Mouse (Mus musculus): ENCODE results near the gene Csnk1e. TPM values are rescaled to one million over a fixed set of nuclear protein-coding genes. Genes with fewer than 3 reads are reported as not detected.

The Csnk1e gene
- polyA plus RNA-seq, 1 experiment from 2014 or later = 100 TPM

DNA sequence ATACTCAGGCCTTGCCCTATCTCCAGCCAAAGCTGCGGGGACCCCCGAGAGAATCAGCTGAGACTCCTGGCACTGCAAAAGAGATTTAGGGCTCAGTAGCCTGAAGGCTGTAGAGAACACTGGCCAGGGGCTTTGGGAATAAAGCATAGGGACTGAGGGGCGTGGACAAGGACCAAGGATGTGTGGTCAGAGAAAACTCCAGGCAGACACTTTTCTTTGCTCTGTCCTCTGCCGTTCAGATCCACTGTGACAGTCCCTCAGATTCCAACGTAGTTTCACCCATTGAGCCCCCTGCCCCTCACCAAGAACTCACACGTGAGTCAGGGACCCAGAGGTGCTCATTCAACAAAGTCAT is 13.1 kb downstream of the Csnk1e start:
- no peaks in the 10 kb centered on the region for H3K9me3 ChIP-seq
- H3K4me3 ChIP-seq = peak overlapping the region; percentile 91
- H3K9ac ChIP-seq = peak overlapping the region; percentile 98
- peak overlapping the region; percentile 95 for H3K27ac ChIP-seq
- peak overlapping the region; percentile 86 for H3K4me2 ChIP-seq
- 8% methylated on average over 6 of the region's 6 CpGs for WGBS
- peaks cover 56% of the 10 kb centered on the region for H3K4me1 ChIP-seq
- ATAC-seq (ENCODE audit: insufficient number of reproducible peaks, insufficient read depth, low FRiP score, low TSS enrichment, low read depth) = no peak
- H3K36me3 ChIP-seq = peaks cover 17% of the 10 kb centered on the region
- H3K27me3 ChIP-seq = no peaks in the 10 kb centered on the region; the same call in 1 of the 2 replicates

DNA sequence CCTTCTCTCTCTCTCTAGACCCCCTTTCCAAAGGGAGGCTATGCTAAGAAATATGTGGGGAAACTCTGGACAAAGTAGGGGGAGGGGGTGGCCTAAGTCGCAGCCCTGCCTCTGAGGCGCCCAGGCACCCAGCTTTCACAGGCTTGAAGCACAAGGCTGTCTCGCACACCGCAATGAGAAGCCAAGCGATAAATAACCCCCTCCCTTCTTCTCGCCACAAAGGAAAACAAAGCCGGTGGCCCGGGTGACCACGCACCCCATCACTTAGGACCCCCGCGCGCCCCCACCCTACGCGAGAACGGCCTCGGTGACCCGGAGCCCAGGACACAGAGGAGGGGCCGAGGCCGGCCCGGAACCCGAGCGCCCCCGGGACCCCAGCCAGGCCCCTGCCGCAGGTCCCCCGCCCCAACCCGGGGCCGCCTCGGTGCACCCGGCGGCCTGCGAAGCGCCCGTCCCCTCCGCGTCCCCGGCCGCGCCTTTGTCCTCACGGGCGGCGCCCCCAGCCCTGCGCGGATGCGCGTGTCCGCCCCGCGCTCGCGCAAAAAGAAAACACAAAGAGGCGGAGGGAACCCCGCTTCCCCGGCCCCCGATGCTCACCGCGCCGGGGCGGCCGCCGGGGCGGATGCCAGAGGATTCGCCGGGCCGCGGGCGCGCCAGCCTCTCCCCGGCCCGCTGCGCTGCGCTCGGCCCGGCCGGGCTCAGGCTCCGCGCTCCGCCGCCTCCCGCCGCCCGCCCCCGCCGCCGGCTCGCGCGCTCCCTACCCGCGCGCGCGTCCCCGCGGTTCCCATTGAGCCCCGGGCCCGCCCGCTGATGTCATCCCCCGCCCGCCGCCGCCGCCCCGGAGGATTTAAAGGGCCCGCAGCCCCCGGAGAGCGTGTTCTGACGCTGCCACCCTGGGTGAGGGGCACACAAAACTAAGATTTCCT is 13.8 kb downstream of the Csnk1e start:
- Histone ChIP-seq H3K27me3 (no peaks in the 10 kb centered on the region; the same call in 1 of the 2 replicates), H3K4me1 (peaks cover 63% of the 10 kb centered on the region), H3K9ac (peak overlapping the region; percentile 98), H3K4me2 (peak overlapping the region; percentile 86), H3K36me3 (peaks cover 24% of the 10 kb centered on the region), H3K9me3 (no peaks in the 10 kb centered on the region), H3K4me3 (peak overlapping the region; percentile 91), H3K27ac (peak overlapping the region; percentile 95)
- peak; percentile 23 for ATAC-seq (ENCODE audit: insufficient number of reproducible peaks, insufficient read depth, low FRiP score, low TSS enrichment, low read depth)
- under 1% methylated on average over 81 of the region's 107 CpGs for WGBS

- Histone ChIP-seq H3K27me3 (no peaks in the 10 kb centered on the region; the same call in 1 of the 2 replicates), H3K9ac (peak overlapping the region; percentile 98), H3K4me2 (peak overlapping the region; percentile 86), H3K4me3 (peak overlapping the region; percentile 91), H3K9me3 (no peaks in the 10 kb centered on the region), H3K36me3 (peaks cover 32% of the 10 kb centered on the region), H3K4me1 (peaks cover 68% of the 10 kb centered on the region), H3K27ac (peak overlapping the region; percentile 95)
- ATAC-seq (ENCODE audit: insufficient number of reproducible peaks, insufficient read depth, low FRiP score, low TSS enrichment, low read depth) = no peak
- 16% methylated on average over 11 of the region's 11 CpGs for WGBS
These were observed 14.6 kb downstream of the Csnk1e start for GRCm38 (mm10) chr15:79440651-79441330.

- Histone ChIP-seq H3K4me3 (peak overlapping the region; percentile 91), H3K4me1 (peaks cover 68% of the 10 kb centered on the region), H3K27ac (no peak overlapping the region), H3K9me3 (no peaks in the 10 kb centered on the region), H3K9ac (peak overlapping the region; percentile 98), H3K27me3 (no peaks in the 10 kb centered on the region; the same call in 1 of the 2 replicates), H3K4me2 (peak overlapping the region; percentile 86), H3K36me3 (peaks cover 37% of the 10 kb centered on the region)
- ATAC-seq (ENCODE audit: insufficient number of reproducible peaks, insufficient read depth, low FRiP score, low TSS enrichment, low read depth) = no peak
- WGBS = 69% methylated on average over 4 of the region's 4 CpGs
These were observed 15.1 kb downstream of the Csnk1e start for GRCm38 (mm10) chr15:79440223-79440622.

GRCm38 (mm10) chr15:79439386-79439785 is 16.0 kb downstream of the Csnk1e start:
- Histone ChIP-seq H3K36me3 (peaks cover 46% of the 10 kb centered on the region), H3K4me2 (peak overlapping the region; percentile 86), H3K27me3 (no peaks in the 10 kb centered on the region), H3K9ac (peak overlapping the region; percentile 98), H3K9me3 (no peaks in the 10 kb centered on the region), H3K4me1 (peaks cover 68% of the 10 kb centered on the region), H3K27ac (peak overlapping the region; percentile 40; the same call in 1 of the 2 replicates), H3K4me3 (no peak overlapping the region)
- no peak for ATAC-seq (ENCODE audit: insufficient number of reproducible peaks, insufficient read depth, low FRiP score, low TSS enrichment, low read depth)
- WGBS = 84% methylated on average over 4 of the region's 4 CpGs

GRCm38 (mm10) chr15:79438816-79439215 is 16.6 kb downstream of the Csnk1e start:
- H3K4me3 ChIP-seq = no peak overlapping the region
- H3K4me2 ChIP-seq = peak overlapping the region; percentile 86
- peak overlapping the region; percentile 98 for H3K9ac ChIP-seq

DNA sequence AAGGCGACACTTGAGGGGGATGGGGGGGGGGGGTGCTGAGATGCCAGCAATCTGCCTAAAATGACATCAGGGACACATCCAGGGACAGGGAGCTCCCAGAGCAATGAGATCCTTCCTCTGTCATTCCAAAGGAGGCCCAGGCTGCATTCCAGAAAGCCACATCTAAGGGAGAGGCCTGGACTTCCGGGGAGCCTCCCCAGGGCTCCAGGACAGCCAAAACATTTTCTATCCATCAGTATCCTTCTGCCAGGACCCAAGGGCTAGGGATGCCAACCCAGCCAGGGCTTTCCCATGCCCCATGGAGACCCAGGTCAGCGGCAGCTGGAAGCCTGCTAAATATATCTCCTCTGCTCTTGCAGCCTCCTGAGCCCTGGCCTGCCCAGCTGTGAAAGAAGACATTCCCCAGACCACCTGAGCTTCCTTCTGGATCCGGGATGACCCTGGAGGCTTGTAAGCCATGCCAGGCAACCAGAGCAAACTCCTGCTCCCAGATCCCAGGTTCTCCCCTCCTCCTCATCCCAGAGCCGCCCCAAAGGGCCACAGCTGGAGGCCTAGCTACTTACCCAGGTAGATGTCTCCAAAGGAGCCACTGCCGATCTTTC is 17.1 kb downstream of the Csnk1e start:
- no peaks in the 10 kb centered on the region for H3K9me3 ChIP-seq
- H3K27me3 ChIP-seq = no peaks in the 10 kb centered on the region
- no peak overlapping the region for H3K4me3 ChIP-seq
- H3K27ac ChIP-seq = peak overlapping the region; percentile 40
- WGBS = 73% methylated on average over 6 of the region's 6 CpGs
- H3K4me1 ChIP-seq = peaks cover 57% of the 10 kb centered on the region
- H3K4me2 ChIP-seq = peak overlapping the region; percentile 86
- ATAC-seq (ENCODE audit: insufficient number of reproducible peaks, insufficient read depth, low FRiP score, low TSS enrichment, low read depth) = no peak
- H3K36me3 ChIP-seq = peaks cover 54% of the 10 kb centered on the region
- peak overlapping the region; percentile 98 for H3K9ac ChIP-seq

More at GRCm38 (mm10) chr15:79438816-79439215, 16.6 kb downstream of the Csnk1e start:
- Histone ChIP-seq H3K4me1 (peaks cover 63% of the 10 kb centered on the region), H3K9me3 (no peaks in the 10 kb centered on the region), H3K36me3 (peaks cover 52% of the 10 kb centered on the region), H3K27me3 (no peaks in the 10 kb centered on the region), H3K27ac (peak overlapping the region; percentile 40)
- no peak for ATAC-seq (ENCODE audit: insufficient number of reproducible peaks, insufficient read depth, low FRiP score, low TSS enrichment, low read depth)
- WGBS = 63% methylated on average over 8 of the region's 8 CpGs

DNA sequence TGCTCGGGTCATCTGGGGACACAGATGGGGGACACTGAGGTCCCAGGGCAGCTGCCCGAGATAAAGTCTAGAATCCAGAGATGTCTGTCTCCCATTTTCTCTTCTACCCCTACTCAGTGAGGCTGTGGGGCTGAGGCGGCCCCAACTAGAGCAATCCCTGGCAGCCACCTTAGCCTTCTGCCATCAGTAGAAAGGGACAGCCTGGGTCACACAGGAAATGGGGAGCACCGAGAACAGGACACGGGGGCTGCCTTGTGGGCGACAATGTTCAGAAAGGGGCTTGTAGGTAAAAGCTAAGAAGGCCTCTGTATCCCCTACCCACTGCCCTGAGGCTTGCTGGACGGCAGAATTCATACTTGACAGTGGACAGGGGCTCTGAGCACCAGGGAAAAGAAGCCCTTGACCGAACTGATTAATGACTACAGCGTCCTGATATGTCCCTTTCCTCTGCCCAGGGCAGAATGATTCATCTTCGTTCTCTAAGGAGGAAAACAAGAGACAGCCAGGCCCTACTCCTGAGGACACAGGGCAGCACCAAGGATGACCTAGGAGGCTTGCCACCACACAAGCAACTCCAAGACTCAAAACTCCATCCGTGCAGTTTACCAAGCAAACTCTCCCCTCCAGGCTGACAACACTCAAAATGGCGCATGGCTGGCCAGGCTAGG is 17.7 kb downstream of the Csnk1e start:
- H3K4me2 ChIP-seq = no peak overlapping the region
- ATAC-seq (ENCODE audit: insufficient number of reproducible peaks, insufficient read depth, low FRiP score, low TSS enrichment, low read depth) = no peak

GRCm38 (mm10) chr15:79436481-79436921 is 18.9 kb downstream of the Csnk1e start:
- Histone ChIP-seq H3K9me3 (no peaks in the 10 kb centered on the region), H3K4me3 (no peak overlapping the region), H3K27ac (no peak overlapping the region), H3K4me2 (no peak overlapping the region), H3K4me1 (peaks cover 46% of the 10 kb centered on the region), H3K36me3 (peaks cover 72% of the 10 kb centered on the region), H3K27me3 (no peaks in the 10 kb centered on the region), H3K9ac (no peak overlapping the region)
- WGBS = 78% methylated on average over 7 of the region's 7 CpGs
- no peak for ATAC-seq (ENCODE audit: insufficient number of reproducible peaks, insufficient read depth, low FRiP score, low TSS enrichment, low read depth)

More for the DNA sequence above, 17.7 kb downstream of the Csnk1e start:
- H3K27me3 ChIP-seq = no peaks in the 10 kb centered on the region
- H3K27ac ChIP-seq = no peak overlapping the region
- H3K4me3 ChIP-seq = no peak overlapping the region
- no peaks in the 10 kb centered on the region for H3K9me3 ChIP-seq
- 88% methylated on average over 12 of the region's 12 CpGs for WGBS
- H3K36me3 ChIP-seq = peaks cover 61% of the 10 kb centered on the region
- H3K9ac ChIP-seq = no peak overlapping the region
- peaks cover 51% of the 10 kb centered on the region for H3K4me1 ChIP-seq

- no peak overlapping the region for H3K4me2 ChIP-seq
- no peaks in the 10 kb centered on the region for H3K27me3 ChIP-seq
- no peak for ATAC-seq (ENCODE audit: insufficient number of reproducible peaks, insufficient read depth, low FRiP score, low TSS enrichment, low read depth)
- no peaks in the 10 kb centered on the region for H3K9me3 ChIP-seq
- H3K36me3 ChIP-seq = peaks cover 85% of the 10 kb centered on the region
- no peak overlapping the region for H3K4me3 ChIP-seq
- H3K4me1 ChIP-seq = peaks cover 39% of the 10 kb centered on the region
- WGBS = 69% methylated on average over 7 of the region's 7 CpGs
- peak overlapping the region; percentile 33; the same call in 1 of the 2 replicates for H3K27ac ChIP-seq
- H3K9ac ChIP-seq = no peak overlapping the region
These were observed 20.1 kb downstream of the Csnk1e start for GRCm38 (mm10) chr15:79435191-79435671.

GRCm38 (mm10) chr15:79432892-79433291 is 22.5 kb downstream of the Csnk1e start:
- Histone ChIP-seq H3K36me3 (peaks cover 96% of the 10 kb centered on the region), H3K9me3 (no peaks in the 10 kb centered on the region), H3K27me3 (no peaks in the 10 kb centered on the region), H3K4me1 (peaks cover 17% of the 10 kb centered on the region), H3K4me2 (no peak overlapping the region), H3K9ac (0 out of 2 replicates have a peak overlapping the region, but pooled peaks have one; percentile 12), H3K27ac (peak overlapping the region; percentile 48), H3K4me3 (no peak overlapping the region)
- ATAC-seq (ENCODE audit: insufficient number of reproducible peaks, insufficient read depth, low FRiP score, low TSS enrichment, low read depth) = no peak
- WGBS = 67% methylated on average over 21 of the region's 21 CpGs

Data from embryonic facial prominence, embryonic 13.5 days (tissue).